7 mouse cellular contexts compared by ENCODE assay signal in genomic region chr9:29661468-29662145, GRCm38 (mm10).
DNase-seq lines count a peak whose midpoint lies in the region; ATAC-seq lines count a peak whose summit lies in the region.

No protein-coding gene starts in this region.

- H3K4me2 ChIP-seq in hindbrain, embryonic 15.5 days = no peak overlapping the region

- no peak overlapping the region for H3K4me3 ChIP-seq in hindbrain, embryonic 15.5 days

- ATAC-seq in hindbrain, embryonic 15.5 days (ENCODE audit: low FRiP score, low read depth) = peak; percentile 55; the same call in 1 of the 2 replicates

- H3K4me1 ChIP-seq in hindbrain, embryonic 15.5 days (replicated peaks) = peaks cover 35% of the 10 kb centered on the region

- no peaks in the 10 kb centered on the region for H3K27me3 ChIP-seq in hindbrain, embryonic 15.5 days

- H3K27ac ChIP-seq in hindbrain, embryonic 15.5 days (replicated peaks) = peak overlapping the region; percentile 65

- H3K9me3 ChIP-seq in hindbrain, embryonic 15.5 days = no peaks in the 10 kb centered on the region

- H3K36me3 ChIP-seq in hindbrain, embryonic 15.5 days = no peaks in the 10 kb centered on the region

- H3K9ac ChIP-seq in hindbrain, embryonic 15.5 days = no peak overlapping the region

- WGBS in hindbrain, embryonic 15.5 days = 9% methylated on average over 3 of the region's 3 CpGs

- peak; percentile 59 for DNase-seq in ovary, postnatal 14 days (ENCODE audit: low spot score)
- DNase-seq in ovary, adult 18-20 months (ENCODE audit: low spot score) = no peak
- peak; percentile 63 for DNase-seq in adrenal gland, postnatal 25 days
- DNase-seq in embryo, embryonic 11 days = peak; percentile 54
- peak; percentile 61 for DNase-seq in lung, postnatal 14 days
- peak; percentile 22 for DNase-seq in skeletal muscle tissue, adult 2 months (ENCODE audit: low read depth, low spot score)
